Mouse (Mus musculus) MEL (cell line): Measurements from ENCODE around the gene 3110021N24Rik.

Source experiments
- BHLHE40 ChIP-seq: IDR thresholded peaks from 2 replicates; pipeline ENCODE4 v1.6.1; 2012; ENCODE audit warnings: low read depth, mild to moderate bottlenecking, inconsistent platforms, low read length, improper control_type of control experiment, borderline replicate concordance
- CHD2 ChIP-seq: IDR thresholded peaks from 2 replicates; pipeline ENCODE4 v1.6.1; 2011; ENCODE audit warnings: low read length, improper control_type of control experiment
- CTCF ChIP-seq, 3 experiments: IDR thresholded peaks in 2 of 3; conservative IDR thresholded peaks in 1 of 3; 2 replicates each; pipeline ENCODE4 v1.5.1; 2011 to 2012; ENCODE audit warnings: low read length in 3 of 3, low read depth in 2 of 3, mild to moderate bottlenecking in 2 of 3, improper control_type of control experiment in 1 of 3, inconsistent platforms in 1 of 3, mixed read lengths in 1 of 3, moderate library complexity in 1 of 3; ENCODE audit not compliant: control insufficient read depth in 1 of 3, insufficient read depth in 1 of 3, poor library complexity in 1 of 3, severe bottlenecking in 1 of 3
- RAD21 ChIP-seq: IDR thresholded peaks from 2 replicates; pipeline ENCODE4 v1.6.1; 2011; ENCODE audit warnings: mild to moderate bottlenecking, low read depth, low read length, improper control_type of control experiment
- TCF12 ChIP-seq: IDR thresholded peaks from 2 replicates; pipeline ENCODE4 v1.6.1; 2014; ENCODE audit warnings: low read depth, mild to moderate bottlenecking, inconsistent platforms, low read length, improper control_type of control experiment, moderate library complexity
- USF1 ChIP-seq: IDR thresholded peaks from 2 replicates; pipeline ENCODE4 v1.6.1; 2014; ENCODE audit warnings: low read depth, mild to moderate bottlenecking, inconsistent platforms, low read length, improper control_type of control experiment, moderate library complexity
- ZKSCAN1 ChIP-seq: IDR thresholded peaks from 2 replicates; pipeline ENCODE4 v1.6.1; 2012; ENCODE audit warnings: low read depth, mild to moderate bottlenecking, inconsistent platforms, low read length, improper control_type of control experiment, moderate library complexity

DNA sequence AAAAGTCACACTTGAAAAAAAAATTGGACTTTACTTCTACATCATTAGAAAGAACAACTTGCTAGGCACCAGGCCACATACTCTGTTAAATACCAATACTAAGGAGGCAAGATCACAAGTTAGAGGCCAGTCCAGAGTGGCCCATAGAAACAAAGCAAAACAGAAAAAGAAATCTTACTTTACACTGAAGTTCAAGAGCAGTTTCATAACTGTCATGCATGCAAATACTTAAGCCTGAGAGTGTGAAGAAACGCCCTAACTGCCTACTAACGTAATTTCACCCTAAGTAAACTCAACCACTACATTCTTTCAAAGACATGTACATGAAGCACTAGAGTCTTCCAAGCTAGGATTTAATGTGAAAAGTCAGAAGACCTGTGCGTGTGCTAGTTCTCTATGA lies 106.2 kb downstream of the 3110021N24Rik start:
- TF ChIP-seq CTCF (IDR thresholded peaks at IDR 0.05 in 2 of 3, conservative IDR thresholded peaks at IDR 0.05 in 1 of 3; ENCODE audit: control insufficient read depth in 1 of 3, insufficient read depth in 1 of 3, low read depth in 2 of 3, low read length in 3 of 3, poor library complexity in 1 of 3, severe bottlenecking in 1 of 3) (no peak), CHD2 (no peak), RAD21 (no peak), TCF12 (no peak), USF1 (no peak), ZKSCAN1 (no peak), BHLHE40 (no peak)
